Mouse (Mus musculus): ENCODE measurements around the gene Krt8. TPM values are rescaled to one million over a fixed set of nuclear protein-coding genes. Genes with fewer than 3 reads are reported as not detected.

The Krt8 gene
- polyA plus RNA-seq (2014; fragmentation: Nextera tagmentation; extraction: Ambion mirVana) = 47.9 and 53.4 TPM in 2 replicates

GRCm38 (mm10) chr15:102004189-102004588 lies at the start of gene Krt8:
TSS of gene Krt8 (minus strand) at chr15:102004482.
- no peaks in the 10 kb centered on the region for H3K36me3 ChIP-seq (replicated peaks; ENCODE audit: control insufficient read depth, insufficient read depth, low read depth, low read length)
- DNase-seq (ENCODE audit: low spot score) (peak; percentile 44), ATAC-seq (replicated peaks; ENCODE audit: insufficient number of reproducible peaks, low FRiP score, low TSS enrichment, low read depth) (no peak)
- peak within 1 kb of the TSS; percentile 55 for H3K9ac ChIP-seq (replicated peaks; ENCODE audit: low read length)
- WGBS = 16% methylated on average over 10 of the region's 11 CpGs
- no peaks in the 10 kb centered on the region; the same call in 1 of the 2 replicates for H3K4me1 ChIP-seq (ENCODE audit: control insufficient read depth, insufficient read depth, low read length)
- peak within 1 kb of the TSS; percentile 64 for H3K4me2 ChIP-seq (ENCODE audit: low read depth, low read length)
- H3K27me3 ChIP-seq (ENCODE audit: control insufficient read depth, insufficient read depth, low read length) = peaks cover 33% of the 10 kb centered on the region
- H3K9me3 ChIP-seq (replicated peaks; ENCODE audit: control insufficient read depth, low read length) = no peaks in the 10 kb centered on the region
- no peak within 1 kb of the TSS for H3K27ac ChIP-seq (replicated peaks; ENCODE audit: low read depth, low read length)
- H3K4me3 ChIP-seq (ENCODE audit: low read depth, low read length) = peak within 1 kb of the TSS; percentile 36

- ATAC-seq (replicated peaks; ENCODE audit: insufficient number of reproducible peaks, low FRiP score, low TSS enrichment, low read depth) (peak; percentile 84), DNase-seq (ENCODE audit: low spot score) (peak; percentile 79)
- Histone ChIP-seq H3K27ac (replicated peaks; ENCODE audit: low read depth, low read length) (peak overlapping the region; percentile 43), H3K4me1 (ENCODE audit: control insufficient read depth, insufficient read depth, low read length) (no peaks in the 10 kb centered on the region), H3K4me3 (ENCODE audit: low read depth, low read length) (peak overlapping the region; percentile 43), H3K9ac (replicated peaks; ENCODE audit: low read length) (peak overlapping the region; percentile 79), H3K9me3 (replicated peaks; ENCODE audit: control insufficient read depth, low read length) (no peaks in the 10 kb centered on the region), H3K36me3 (replicated peaks; ENCODE audit: control insufficient read depth, insufficient read depth, low read depth, low read length) (no peaks in the 10 kb centered on the region), H3K27me3 (ENCODE audit: control insufficient read depth, insufficient read depth, low read length) (no peaks in the 10 kb centered on the region), H3K4me2 (ENCODE audit: low read depth, low read length) (peak overlapping the region; percentile 77)
- 2% methylated on average over 27 of the region's 33 CpGs for WGBS
Measured at GRCm38 (mm10) chr15:102051920-102052683, 47.8 kb upstream of the Krt8 start.

- Histone ChIP-seq H3K4me1 (ENCODE audit: control insufficient read depth, insufficient read depth, low read length) (no peaks in the 10 kb centered on the region), H3K4me3 (ENCODE audit: low read depth, low read length) (no peak overlapping the region), H3K9ac (replicated peaks; ENCODE audit: low read length) (no peak overlapping the region), H3K4me2 (ENCODE audit: low read depth, low read length) (no peak overlapping the region), H3K27ac (replicated peaks; ENCODE audit: low read depth, low read length) (no peak overlapping the region), H3K27me3 (ENCODE audit: control insufficient read depth, insufficient read depth, low read length) (no peaks in the 10 kb centered on the region), H3K36me3 (replicated peaks; ENCODE audit: control insufficient read depth, insufficient read depth, low read depth, low read length) (no peaks in the 10 kb centered on the region), H3K9me3 (replicated peaks; ENCODE audit: control insufficient read depth, low read length) (no peaks in the 10 kb centered on the region)
- ATAC-seq (replicated peaks; ENCODE audit: insufficient number of reproducible peaks, low FRiP score, low TSS enrichment, low read depth) (no peak), DNase-seq (ENCODE audit: low spot score) (no peak)
Measured at GRCm38 (mm10) chr15:102049871-102050270, 45.6 kb upstream of the Krt8 start.

- WGBS = 88% methylated on average over 6 of the region's 6 CpGs
- Histone ChIP-seq H3K9ac (replicated peaks; ENCODE audit: low read length) (no peak overlapping the region), H3K27ac (replicated peaks; ENCODE audit: low read depth, low read length) (no peak overlapping the region), H3K36me3 (replicated peaks; ENCODE audit: control insufficient read depth, insufficient read depth, low read depth, low read length) (no peaks in the 10 kb centered on the region), H3K4me1 (ENCODE audit: control insufficient read depth, insufficient read depth, low read length) (no peaks in the 10 kb centered on the region), H3K9me3 (replicated peaks; ENCODE audit: control insufficient read depth, low read length) (no peaks in the 10 kb centered on the region), H3K4me2 (ENCODE audit: low read depth, low read length) (no peak overlapping the region), H3K27me3 (ENCODE audit: control insufficient read depth, insufficient read depth, low read length) (no peaks in the 10 kb centered on the region), H3K4me3 (ENCODE audit: low read depth, low read length) (no peak overlapping the region)
- ATAC-seq (replicated peaks; ENCODE audit: insufficient number of reproducible peaks, low FRiP score, low TSS enrichment, low read depth) (no peak), DNase-seq (ENCODE audit: low spot score) (no peak)
Measured at GRCm38 (mm10) chr15:102048006-102048405, 43.7 kb upstream of the Krt8 start.

- Histone ChIP-seq H3K9ac (replicated peaks; ENCODE audit: low read length) (no peak overlapping the region), H3K4me1 (ENCODE audit: control insufficient read depth, insufficient read depth, low read length) (no peaks in the 10 kb centered on the region), H3K27ac (replicated peaks; ENCODE audit: low read depth, low read length) (no peak overlapping the region), H3K4me2 (ENCODE audit: low read depth, low read length) (no peak overlapping the region), H3K27me3 (ENCODE audit: control insufficient read depth, insufficient read depth, low read length) (no peaks in the 10 kb centered on the region), H3K4me3 (ENCODE audit: low read depth, low read length) (no peak overlapping the region), H3K9me3 (replicated peaks; ENCODE audit: control insufficient read depth, low read length) (no peaks in the 10 kb centered on the region), H3K36me3 (replicated peaks; ENCODE audit: control insufficient read depth, insufficient read depth, low read depth, low read length) (no peaks in the 10 kb centered on the region)
- 88% methylated on average over 10 of the region's 10 CpGs for WGBS
- ATAC-seq (replicated peaks; ENCODE audit: insufficient number of reproducible peaks, low FRiP score, low TSS enrichment, low read depth) = no peak
- DNase-seq (ENCODE audit: low spot score) = no peak
Measured at GRCm38 (mm10) chr15:102045691-102046090, 41.4 kb upstream of the Krt8 start.

GRCm38 (mm10) chr15:102044745-102045144 lies 40.5 kb upstream of the Krt8 start:
- WGBS = 86% methylated on average over 3 of the region's 3 CpGs
- H3K9me3 ChIP-seq (replicated peaks; ENCODE audit: control insufficient read depth, low read length) = no peaks in the 10 kb centered on the region
- H3K9ac ChIP-seq (replicated peaks; ENCODE audit: low read length) = no peak overlapping the region
- H3K4me1 ChIP-seq (ENCODE audit: control insufficient read depth, insufficient read depth, low read length) = no peaks in the 10 kb centered on the region
- H3K27me3 ChIP-seq (ENCODE audit: control insufficient read depth, insufficient read depth, low read length) = no peaks in the 10 kb centered on the region
- ATAC-seq (replicated peaks; ENCODE audit: insufficient number of reproducible peaks, low FRiP score, low TSS enrichment, low read depth) (no peak), DNase-seq (ENCODE audit: low spot score) (no peak)
- H3K36me3 ChIP-seq (replicated peaks; ENCODE audit: control insufficient read depth, insufficient read depth, low read depth, low read length) = no peaks in the 10 kb centered on the region
- H3K4me2 ChIP-seq (ENCODE audit: low read depth, low read length) = no peak overlapping the region
- H3K27ac ChIP-seq (replicated peaks; ENCODE audit: low read depth, low read length) = no peak overlapping the region
- H3K4me3 ChIP-seq (ENCODE audit: low read depth, low read length) = no peak overlapping the region

GRCm38 (mm10) chr15:102041951-102042350 lies 37.7 kb upstream of the Krt8 start:
- no peak overlapping the region for H3K9ac ChIP-seq (replicated peaks; ENCODE audit: low read length)
- ATAC-seq (replicated peaks; ENCODE audit: insufficient number of reproducible peaks, low FRiP score, low TSS enrichment, low read depth) (no peak), DNase-seq (ENCODE audit: low spot score) (no peak)
- H3K27me3 ChIP-seq (ENCODE audit: control insufficient read depth, insufficient read depth, low read length) = no peaks in the 10 kb centered on the region
- no peak overlapping the region for H3K27ac ChIP-seq (replicated peaks; ENCODE audit: low read depth, low read length)
- no peak overlapping the region for H3K4me3 ChIP-seq (ENCODE audit: low read depth, low read length)
- H3K36me3 ChIP-seq (replicated peaks; ENCODE audit: control insufficient read depth, insufficient read depth, low read depth, low read length) = no peaks in the 10 kb centered on the region
- no peak overlapping the region for H3K4me2 ChIP-seq (ENCODE audit: low read depth, low read length)
- H3K9me3 ChIP-seq (replicated peaks; ENCODE audit: control insufficient read depth, low read length) = no peaks in the 10 kb centered on the region
- WGBS = 70% methylated on average over 7 of the region's 7 CpGs
- no peaks in the 10 kb centered on the region for H3K4me1 ChIP-seq (ENCODE audit: control insufficient read depth, insufficient read depth, low read length)

- ATAC-seq (replicated peaks; ENCODE audit: insufficient number of reproducible peaks, low FRiP score, low TSS enrichment, low read depth) = no peak
- WGBS = 75% methylated on average over 4 of the region's 4 CpGs
- Histone ChIP-seq H3K27me3 (ENCODE audit: control insufficient read depth, insufficient read depth, low read length) (no peaks in the 10 kb centered on the region), H3K4me2 (ENCODE audit: low read depth, low read length) (no peak overlapping the region), H3K9ac (replicated peaks; ENCODE audit: low read length) (no peak overlapping the region), H3K36me3 (replicated peaks; ENCODE audit: control insufficient read depth, insufficient read depth, low read depth, low read length) (no peaks in the 10 kb centered on the region), H3K4me1 (ENCODE audit: control insufficient read depth, insufficient read depth, low read length) (no peaks in the 10 kb centered on the region), H3K9me3 (replicated peaks; ENCODE audit: control insufficient read depth, low read length) (no peaks in the 10 kb centered on the region), H3K4me3 (ENCODE audit: low read depth, low read length) (no peak overlapping the region), H3K27ac (replicated peaks; ENCODE audit: low read depth, low read length) (no peak overlapping the region)
- no peak for DNase-seq (ENCODE audit: low spot score)
Measured at GRCm38 (mm10) chr15:102040277-102040676, 36.0 kb upstream of the Krt8 start.

Measured in embryonic facial prominence, embryonic 11.5 days (tissue).